Mouse (Mus musculus) neural tube, embryonic 12.5 days (tissue): ENCODE results near the gene Adgra3. TPM values are rescaled to one million over a fixed set of nuclear protein-coding genes. Genes with fewer than 3 reads are reported as not detected.
A peak's percentile ranks its signal among the peaks of the same experiment; 100 is the strongest.

Source experiments
- ATAC-seq: fragments of 200-750 bp; cut with Nextera tagmentation; 2 replicates; pipeline ENCODE4 v1.8.0; 2017; ENCODE audit warnings: low read depth, mild to moderate bottlenecking, moderate TSS enrichment, moderate library complexity; ENCODE audit not compliant: low FRiP score
- H3K27ac ChIP-seq: fragments of 300-500 bp; sonication (generic); 2 replicates; pipeline ENCODE4 v1.5.1; 2016
- H3K27me3 ChIP-seq: fragments of 300-500 bp; sonication (generic); replicated peaks from 2 replicates; pipeline ENCODE4 v1.6.1; 2016; ENCODE audit warnings: mild to moderate bottlenecking
- H3K36me3 ChIP-seq: fragments of 300-500 bp; sonication (generic); 2 replicates; pipeline ENCODE4 v1.6.1; 2016; ENCODE audit warnings: mild to moderate bottlenecking
- H3K4me1 ChIP-seq: fragments of 300-500 bp; sonication (generic); 2 replicates; pipeline ENCODE4 v1.6.1; 2016
- H3K4me2 ChIP-seq: fragments of 300-500 bp; sonication (generic); replicated peaks from 2 replicates; pipeline ENCODE4 v1.6.1; 2016; ENCODE audit warnings: mild to moderate bottlenecking
- H3K4me3 ChIP-seq: fragments of 300-500 bp; sonication (generic); 2 replicates; pipeline ENCODE4 v1.5.1; 2016
- H3K9ac ChIP-seq: fragments of 300-500 bp; sonication (generic); 2 replicates; pipeline ENCODE4 v1.6.1; 2016; ENCODE audit warnings: mild to moderate bottlenecking
- H3K9me3 ChIP-seq: fragments of 300-500 bp; sonication (generic); 2 replicates; pipeline ENCODE4 v1.6.1; 2016; ENCODE audit warnings: mild to moderate bottlenecking
- WGBS: fragments of 180-500 bp; shearing (Covaris S2); methylation state at CpG from one replicate; pipeline ENCODE4 v1.1.7; 2016; 5-methylcytosine and 5-hydroxymethylcytosine counted together
- polyA plus RNA-seq: library from polyadenylated mRNA; unstranded; fragments of >200 nt; fragmentation: Nextera tagmentation; extraction: Ambion mirVana; gene quantifications from 2 replicates; pipeline ENCODE4 v1.2.1, GENCODE M21; 2016

Gene Adgra3
- polyA plus RNA-seq, 1 experiment from 2014 or later = 45.4 TPM

DNA sequence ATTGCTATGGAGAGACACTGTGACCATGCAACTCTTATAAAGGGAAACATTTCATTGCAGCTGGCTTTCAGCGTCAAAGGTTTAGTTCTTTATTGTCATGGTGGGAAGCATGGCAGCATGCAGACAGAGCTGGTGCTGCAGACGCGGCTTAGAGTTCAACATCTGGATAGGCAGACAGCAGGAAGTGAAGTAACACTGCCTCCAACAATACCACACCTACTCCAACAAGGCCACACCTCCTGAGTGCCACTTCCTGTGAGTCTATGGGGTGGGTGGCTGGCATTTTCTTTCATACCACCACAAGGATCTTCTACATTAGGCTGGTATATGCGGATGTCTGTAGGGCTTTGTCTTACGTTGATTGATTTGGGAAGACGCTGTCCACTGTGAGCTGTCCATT is 29.1 kb downstream of the Adgra3 start:
- no peak for ATAC-seq
- Histone ChIP-seq H3K9me3 (no peaks in the 10 kb centered on the region), H3K27ac (no peak overlapping the region), H3K4me1 (peaks cover 29% of the 10 kb centered on the region), H3K4me2 (no peak overlapping the region), H3K36me3 (no peaks in the 10 kb centered on the region; the same call in 1 of the 2 replicates), H3K27me3 (no peaks in the 10 kb centered on the region), H3K9ac (no peak overlapping the region), H3K4me3 (no peak overlapping the region)
- 84% methylated on average over 6 of the region's 6 CpGs for WGBS

- 66% methylated on average over 5 of the region's 5 CpGs for WGBS
- 0 out of 2 replicates have a peak, but pooled peaks have one; percentile 14 for ATAC-seq
- no peak overlapping the region for H3K27ac ChIP-seq
Observed at GRCm38 (mm10) chr5:50027561-50027960, 31.2 kb downstream of the Adgra3 start.

GRCm38 (mm10) chr5:50027001-50027400 is 31.8 kb downstream of the Adgra3 start:
- peaks cover 16% of the 10 kb centered on the region for H3K36me3 ChIP-seq
- no peak overlapping the region for H3K4me3 ChIP-seq
- no peak overlapping the region for H3K4me2 ChIP-seq
- H3K9ac ChIP-seq = no peak overlapping the region
- no peak for ATAC-seq
- no peak overlapping the region for H3K27ac ChIP-seq
- no peaks in the 10 kb centered on the region for H3K27me3 ChIP-seq
- WGBS = 70% methylated on average over 7 of the region's 7 CpGs
- no peaks in the 10 kb centered on the region for H3K9me3 ChIP-seq
- peaks cover 20% of the 10 kb centered on the region for H3K4me1 ChIP-seq

More at GRCm38 (mm10) chr5:50027561-50027960, 31.2 kb downstream of the Adgra3 start:
- Histone ChIP-seq H3K27me3 (no peaks in the 10 kb centered on the region), H3K4me3 (no peak overlapping the region), H3K4me2 (no peak overlapping the region), H3K9ac (no peak overlapping the region), H3K4me1 (peaks cover 22% of the 10 kb centered on the region), H3K9me3 (no peaks in the 10 kb centered on the region), H3K36me3 (peaks cover 14% of the 10 kb centered on the region)

GRCm38 (mm10) chr5:50026148-50026547 is 32.7 kb downstream of the Adgra3 start:
- ATAC-seq = no peak
- H3K36me3 ChIP-seq = peaks cover 22% of the 10 kb centered on the region
- H3K27me3 ChIP-seq = no peaks in the 10 kb centered on the region
- H3K27ac ChIP-seq = no peak overlapping the region
- peaks cover 18% of the 10 kb centered on the region for H3K4me1 ChIP-seq
- no peak overlapping the region for H3K9ac ChIP-seq
- no peaks in the 10 kb centered on the region for H3K9me3 ChIP-seq
- no peak overlapping the region for H3K4me3 ChIP-seq
- 88% methylated on average over 3 of the region's 3 CpGs for WGBS
- no peak overlapping the region for H3K4me2 ChIP-seq

DNA sequence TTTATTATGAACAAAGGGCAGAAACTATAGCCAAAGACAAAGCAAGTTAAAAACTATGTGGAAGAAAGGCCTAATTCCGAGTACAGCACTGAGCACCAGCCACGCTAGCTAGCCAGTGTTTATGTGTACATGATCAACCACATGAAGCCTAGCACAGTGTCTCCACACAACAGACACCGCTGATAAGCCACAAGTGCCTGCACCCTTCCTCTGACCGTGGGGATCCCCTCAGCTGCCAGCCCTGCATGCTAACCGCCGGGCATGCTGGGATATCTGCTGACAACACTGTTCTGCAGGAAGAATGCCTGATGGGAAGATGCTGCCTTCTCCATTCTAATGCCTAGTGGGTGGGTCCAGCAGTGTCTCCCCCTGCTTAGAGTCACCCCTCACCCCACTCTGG is 34.7 kb downstream of the Adgra3 start:
- H3K4me3 ChIP-seq = no peak overlapping the region
- H3K27me3 ChIP-seq = no peaks in the 10 kb centered on the region
- H3K36me3 ChIP-seq = peaks cover 22% of the 10 kb centered on the region
- H3K9ac ChIP-seq = no peak overlapping the region
- no peak overlapping the region for H3K27ac ChIP-seq
- peaks cover 18% of the 10 kb centered on the region for H3K4me1 ChIP-seq
- H3K9me3 ChIP-seq = no peaks in the 10 kb centered on the region
- WGBS = 88% methylated on average over 6 of the region's 6 CpGs
- no peak overlapping the region for H3K4me2 ChIP-seq
- ATAC-seq = no peak

- Histone ChIP-seq H3K9ac (no peak overlapping the region), H3K4me2 (no peak overlapping the region), H3K9me3 (no peaks in the 10 kb centered on the region), H3K4me1 (no peaks in the 10 kb centered on the region), H3K36me3 (no peaks in the 10 kb centered on the region; the same call in 1 of the 2 replicates), H3K4me3 (no peak overlapping the region), H3K27me3 (no peaks in the 10 kb centered on the region), H3K27ac (no peak overlapping the region)
- ATAC-seq = no peak
- WGBS = 71% methylated on average over 5 of the region's 5 CpGs
Observed at GRCm38 (mm10) chr5:50015987-50016587, 42.7 kb downstream of the Adgra3 start.

DNA sequence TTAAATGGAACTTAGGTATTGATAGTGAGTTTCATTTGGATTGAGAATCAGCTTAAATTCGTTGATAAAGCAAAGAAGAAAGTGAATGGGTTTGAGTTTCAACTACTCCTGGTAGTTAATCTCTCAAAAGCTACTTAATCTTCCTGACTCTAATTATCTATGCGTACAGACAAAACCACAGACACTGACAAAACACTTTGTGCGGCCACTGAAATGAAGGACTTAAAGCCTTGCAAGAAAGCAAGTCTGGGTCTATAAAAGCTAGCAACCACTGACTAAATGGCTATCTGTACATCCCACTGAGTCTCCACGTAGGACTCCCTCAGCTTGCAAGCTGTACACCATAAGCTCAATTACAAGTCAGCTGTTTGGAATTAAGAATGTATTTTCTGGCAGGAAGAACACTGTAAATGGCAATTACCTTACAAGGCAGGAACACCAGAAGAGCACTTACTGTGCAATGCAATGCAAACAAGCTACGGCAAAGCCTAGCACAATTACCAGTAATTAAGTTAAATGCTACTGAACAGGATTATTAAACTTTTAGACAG is 43.6 kb downstream of the Adgra3 start:
- H3K4me3 ChIP-seq = no peak overlapping the region
- H3K27me3 ChIP-seq = no peaks in the 10 kb centered on the region
- ATAC-seq = no peak
- H3K9ac ChIP-seq = no peak overlapping the region
- 54% methylated on average over 5 of the region's 5 CpGs for WGBS
- H3K27ac ChIP-seq = no peak overlapping the region
- no peaks in the 10 kb centered on the region for H3K4me1 ChIP-seq
- no peak overlapping the region for H3K4me2 ChIP-seq
- H3K36me3 ChIP-seq = no peaks in the 10 kb centered on the region; the same call in 1 of the 2 replicates
- H3K9me3 ChIP-seq = no peaks in the 10 kb centered on the region

GRCm38 (mm10) chr5:50014658-50015057 is 44.1 kb downstream of the Adgra3 start:
- Histone ChIP-seq H3K9ac (no peak overlapping the region), H3K36me3 (no peaks in the 10 kb centered on the region; the same call in 1 of the 2 replicates), H3K4me1 (no peaks in the 10 kb centered on the region), H3K27ac (no peak overlapping the region), H3K27me3 (no peaks in the 10 kb centered on the region), H3K4me2 (no peak overlapping the region), H3K9me3 (no peaks in the 10 kb centered on the region), H3K4me3 (no peak overlapping the region)
- ATAC-seq = no peak
- WGBS = 76% methylated on average over 7 of the region's 7 CpGs

- ATAC-seq = no peak
- Histone ChIP-seq H3K9ac (no peak overlapping the region), H3K27me3 (no peaks in the 10 kb centered on the region), H3K4me1 (no peaks in the 10 kb centered on the region), H3K4me3 (no peak overlapping the region), H3K36me3 (no peaks in the 10 kb centered on the region), H3K27ac (no peak overlapping the region), H3K4me2 (no peak overlapping the region), H3K9me3 (no peaks in the 10 kb centered on the region)
- WGBS = 83% methylated on average over 4 of the region's 4 CpGs
Observed at GRCm38 (mm10) chr5:50013965-50014364, 44.8 kb downstream of the Adgra3 start.

GRCm38 (mm10) chr5:50008841-50009240 is 50.0 kb downstream of the Adgra3 start:
- ATAC-seq = no peak
- Histone ChIP-seq H3K36me3 (0 out of 2 replicates have a peak, but pooled peaks cover 11% of the 10 kb centered on the region), H3K4me2 (no peak overlapping the region), H3K27me3 (no peaks in the 10 kb centered on the region), H3K27ac (no peak overlapping the region), H3K4me1 (no peaks in the 10 kb centered on the region), H3K9ac (no peak overlapping the region), H3K4me3 (no peak overlapping the region), H3K9me3 (no peaks in the 10 kb centered on the region)
- WGBS = 65% methylated on average over 4 of the region's 4 CpGs

DNA sequence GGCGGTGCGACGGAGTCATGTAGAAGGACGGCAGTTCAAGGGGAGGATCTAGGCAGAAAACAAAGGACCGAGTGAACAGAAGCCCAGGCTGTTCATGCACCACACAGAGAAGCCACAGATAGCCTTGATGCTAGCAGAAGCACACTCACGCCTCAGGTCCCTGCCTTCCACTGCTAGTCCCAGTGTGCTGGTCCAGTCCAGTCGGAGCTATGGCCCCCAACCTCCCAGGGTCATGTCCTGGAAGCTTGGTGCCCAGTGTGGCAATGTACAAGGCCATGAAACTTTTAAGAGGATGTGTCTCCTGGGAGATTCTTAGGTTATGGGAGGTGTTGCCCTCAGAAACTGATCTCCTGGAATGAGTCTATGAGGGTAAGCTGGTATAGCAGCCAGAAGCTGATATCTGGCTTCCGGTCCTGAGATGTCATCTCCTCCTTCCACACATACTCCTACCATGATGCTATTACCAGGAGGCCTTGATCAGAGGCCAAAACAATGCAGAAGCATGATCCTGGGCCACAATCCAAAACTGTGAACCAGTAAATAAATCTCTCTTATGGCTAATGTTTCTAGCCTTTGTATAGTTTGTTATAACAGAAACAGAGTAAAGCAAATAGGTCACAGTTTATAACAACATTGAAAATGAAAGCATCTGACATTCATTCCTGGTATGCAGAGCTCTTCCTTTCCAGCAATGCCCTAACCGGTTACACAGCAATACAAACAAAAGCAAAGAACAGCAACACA is 51.7 kb downstream of the Adgra3 start:
- 86% methylated on average over 9 of the region's 9 CpGs for WGBS
- H3K9me3 ChIP-seq = no peaks in the 10 kb centered on the region
- no peak for ATAC-seq
- H3K27ac ChIP-seq = no peak overlapping the region
- H3K4me1 ChIP-seq = no peaks in the 10 kb centered on the region
- no peak overlapping the region for H3K4me2 ChIP-seq
- no peaks in the 10 kb centered on the region for H3K27me3 ChIP-seq
- no peak overlapping the region for H3K9ac ChIP-seq
- no peak overlapping the region for H3K4me3 ChIP-seq
- 0 out of 2 replicates have a peak, but pooled peaks cover 13% of the 10 kb centered on the region for H3K36me3 ChIP-seq

GRCm38 (mm10) chr5:50002269-50002668 is 56.5 kb downstream of the Adgra3 start:
- no peak for ATAC-seq
- Histone ChIP-seq H3K9me3 (no peaks in the 10 kb centered on the region), H3K27me3 (no peaks in the 10 kb centered on the region), H3K36me3 (peaks cover 21% of the 10 kb centered on the region; the same call in 1 of the 2 replicates), H3K4me1 (no peaks in the 10 kb centered on the region), H3K27ac (no peak overlapping the region), H3K4me2 (no peak overlapping the region), H3K4me3 (no peak overlapping the region), H3K9ac (no peak overlapping the region)
- 86% methylated on average over 6 of the region's 6 CpGs for WGBS
